Mouse (Mus musculus): Measurements from ENCODE around the gene Bloc1s3. TPM values are rescaled to one million over a fixed set of nuclear protein-coding genes. Genes with fewer than 3 reads are reported as not detected.

Gene Bloc1s3
- total and polyA plus RNA-seq, 3 experiments: 4.9 to 8.0 (median 6.7) TPM

- H3K36me3 ChIP-seq (replicated peaks in 1 of 2; ENCODE audit: control insufficient read depth in 1 of 2, insufficient read depth in 1 of 2, low read length in 1 of 2): peaks cover 62 to 85% of the 10 kb centered on the region in 2 experiments
- no peak overlapping the region for H3K9ac ChIP-seq (ENCODE audit: insufficient read depth, low read depth)
- no peak overlapping the region for H3K4me2 ChIP-seq (ENCODE audit: insufficient read depth, low read depth, poor library complexity, severe bottlenecking)
- no peak overlapping the region for H3K27ac ChIP-seq (ENCODE audit: insufficient read depth, low read depth)
- no peak for TF ChIP-seq TCF12 (IDR thresholded peaks at IDR 0.05; ENCODE audit: low read depth, low read length)
- no peak for TF ChIP-seq JUN (IDR thresholded peaks at IDR 0.05; ENCODE audit: insufficient read depth, low read depth, low read length)
- TF ChIP-seq MEF2A (IDR thresholded peaks at IDR 0.05; ENCODE audit: borderline replicate concordance, low read depth, low read length): no peak
- no peak for TF ChIP-seq USF1 (IDR thresholded peaks at IDR 0.05; ENCODE audit: low read depth, low read length)
- TF ChIP-seq GABPA (IDR thresholded peaks at IDR 0.05; ENCODE audit: insufficient replicate concordance, low read depth, low read length): no peak
- no peak for TF ChIP-seq NRF1 (IDR thresholded peaks at IDR 0.05; ENCODE audit: low read depth, low read length)
- TF ChIP-seq PAX5 (IDR thresholded peaks at IDR 0.05; ENCODE audit: low read length): no peak
- TF ChIP-seq ZKSCAN1 (IDR thresholded peaks at IDR 0.05; ENCODE audit: borderline replicate concordance, low read depth, low read length): no peak
- TF ChIP-seq MAZ (IDR thresholded peaks at IDR 0.05; ENCODE audit: low read depth, low read length): no peak
- no peak for TF ChIP-seq BHLHE40 (IDR thresholded peaks at IDR 0.05; ENCODE audit: low read depth, low read length)
- no peak for TF ChIP-seq MYC (IDR thresholded peaks at IDR 0.05; ENCODE audit: low read depth, low read length)
- TF ChIP-seq MAFK (IDR thresholded peaks at IDR 0.05; ENCODE audit: insufficient replicate concordance, low read length): no peak
- no peak for TF ChIP-seq CHD1 (IDR thresholded peaks at IDR 0.05; ENCODE audit: low read depth, low read length)
- TF ChIP-seq ZMIZ1 (IDR thresholded peaks at IDR 0.05; ENCODE audit: low read depth, low read length): no peak
- TF ChIP-seq JUND (conservative IDR thresholded peaks at IDR 0.05; ENCODE audit: low read depth, low read length): no peak
- no peak for TF ChIP-seq POLR2AphosphoS2 (IDR thresholded peaks at IDR 0.05; ENCODE audit: low read depth, low read length)
- no peak for TF ChIP-seq UBTF (IDR thresholded peaks at IDR 0.05; ENCODE audit: low read depth, low read length)
- no peak for TF ChIP-seq KAT2A (IDR thresholded peaks at IDR 0.05; ENCODE audit: insufficient replicate concordance, low read length)
- in situ Hi-C loops (cut with MboI; ENCODE audit: low pct_ligation_motif_present, low pct_unique_long_range_greater_than_20kb, low sequenced_read_pairs): no loop called here
- peaks cover 9 to 44% of the 10 kb centered on the region in 2 experiments for H3K4me1 ChIP-seq (ENCODE audit: control insufficient read depth in 1 of 2, insufficient read depth in 2 of 2)
- no peaks in the 10 kb centered on the region for H3K27me3 ChIP-seq (replicated peaks)
- DNase-seq (ENCODE audit: extremely low read depth): no peak
- dilution Hi-C loops (cut with MboI; ENCODE audit: extremely low pct_ligation_motif_present, extremely low pct_unique_long_range_greater_than_20kb, low sequenced_read_pairs): no loop called here
- no peaks in the 10 kb centered on the region for H3K9me3 ChIP-seq (replicated peaks; ENCODE audit: low read length)
- H3K79me2 ChIP-seq (replicated peaks; ENCODE audit: control insufficient read depth, extremely low read depth, insufficient read depth, poor library complexity, severe bottlenecking): peaks cover 4% of the 10 kb centered on the region; the same call in 1 of the 2 replicates
- no peak overlapping the region for H3K4me3 ChIP-seq (replicated peaks in 1 of 3; ENCODE audit: low read depth in 2 of 3, low read length in 2 of 3, poor library complexity in 1 of 3)
These were observed 26.5 kb upstream of the Bloc1s3 start for GRCm38 (mm10) chr7:19534676-19535075.

GRCm38 (mm10) chr7:19532240-19532639 is 24.1 kb upstream of the Bloc1s3 start:
- Histone ChIP-seq H3K9me3 (replicated peaks; ENCODE audit: low read length) (no peaks in the 10 kb centered on the region), H3K27me3 (replicated peaks) (no peaks in the 10 kb centered on the region), H3K4me1 (ENCODE audit: control insufficient read depth in 1 of 2, insufficient read depth in 2 of 2) (peaks cover 3 to 41% of the 10 kb centered on the region in 2 experiments), H3K79me2 (replicated peaks; ENCODE audit: control insufficient read depth, extremely low read depth, insufficient read depth, poor library complexity, severe bottlenecking) (no peaks in the 10 kb centered on the region), H3K9ac (ENCODE audit: insufficient read depth, low read depth) (no peak overlapping the region), H3K36me3 (replicated peaks in 1 of 2; ENCODE audit: control insufficient read depth in 1 of 2, insufficient read depth in 1 of 2, low read length in 1 of 2) (peaks cover 66 to 89% of the 10 kb centered on the region in 2 experiments), H3K27ac (ENCODE audit: insufficient read depth, low read depth) (no peak overlapping the region), H3K4me3 (replicated peaks in 1 of 3; ENCODE audit: low read depth in 2 of 3, low read length in 2 of 3, poor library complexity in 1 of 3) (no peak overlapping the region), H3K4me2 (ENCODE audit: insufficient read depth, low read depth, poor library complexity, severe bottlenecking) (no peak overlapping the region)
- no peak for DNase-seq (ENCODE audit: extremely low read depth)
- TF ChIP-seq ZKSCAN1 (IDR thresholded peaks at IDR 0.05; ENCODE audit: borderline replicate concordance, low read depth, low read length) (no peak), NELFE (IDR thresholded peaks at IDR 0.05; ENCODE audit: low read depth, low read length) (no peak), PAX5 (IDR thresholded peaks at IDR 0.05; ENCODE audit: low read length) (no peak), UBTF (IDR thresholded peaks at IDR 0.05; ENCODE audit: low read depth, low read length) (no peak), RCOR1 (conservative IDR thresholded peaks at IDR 0.05; ENCODE audit: low read depth, low read length) (no peak), ELF1 (IDR thresholded peaks at IDR 0.05; ENCODE audit: low read depth, low read length) (no peak), USF1 (IDR thresholded peaks at IDR 0.05; ENCODE audit: low read depth, low read length) (no peak), SIN3A (IDR thresholded peaks at IDR 0.05; ENCODE audit: low read length) (no peak)
- in situ Hi-C loops (cut with MboI; ENCODE audit: low pct_ligation_motif_present, low pct_unique_long_range_greater_than_20kb, low sequenced_read_pairs) (no loop called here), dilution Hi-C loops (cut with MboI; ENCODE audit: extremely low pct_ligation_motif_present, extremely low pct_unique_long_range_greater_than_20kb, low sequenced_read_pairs) (no loop called here)

Data from CH12.LX (cell line).